Mouse (Mus musculus): ENCODE results near the gene Smyd5. TPM values are rescaled to one million over a fixed set of nuclear protein-coding genes. Genes with fewer than 3 reads are reported as not detected.

Gene Smyd5
- 56.3 and 56.4 TPM in 2 replicates for polyA plus RNA-seq (2014; fragmentation: Nextera tagmentation; extraction: Ambion mirVana)

DNA sequence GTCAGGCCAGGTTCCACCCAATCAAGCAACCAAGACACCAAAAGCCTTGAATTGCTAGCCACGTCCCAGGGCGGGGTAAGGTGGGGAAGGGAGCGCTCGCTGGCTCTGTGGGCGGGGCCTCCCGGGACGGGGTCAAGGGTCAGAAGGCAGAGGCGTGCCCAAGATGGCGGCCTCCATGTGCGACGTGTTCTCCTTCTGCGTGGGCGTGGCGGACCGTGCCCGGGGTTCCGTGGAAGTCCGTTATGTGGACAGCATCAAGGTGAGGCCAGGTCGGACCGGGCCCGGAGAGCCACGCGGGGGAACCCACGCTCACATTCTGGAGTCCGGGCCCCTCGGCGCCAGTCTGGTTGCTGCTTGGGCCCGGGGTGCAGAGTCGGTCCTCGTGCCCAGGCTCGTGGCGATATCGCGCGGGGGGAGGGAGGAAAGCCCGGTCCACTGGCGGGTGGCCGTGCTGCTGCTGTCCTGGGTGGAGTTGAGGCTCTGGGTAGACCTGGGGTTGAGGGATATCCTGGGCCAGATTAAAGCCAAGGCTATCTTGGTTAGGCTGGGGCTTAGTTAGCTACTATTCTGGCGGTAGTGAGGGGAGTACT lies at the start of gene Smyd5:
Gene Smyd5 (plus strand): TSS at position 148 of the 590 bp plus-strand sequence.
- H3K4me3 ChIP-seq (ENCODE audit: low read depth, low read length): peak within 1 kb of the TSS; percentile 92
- no peaks in the 10 kb centered on the region for H3K4me1 ChIP-seq (ENCODE audit: control insufficient read depth, insufficient read depth, low read length)
- no peaks in the 10 kb centered on the region for H3K9me3 ChIP-seq (replicated peaks; ENCODE audit: control insufficient read depth, low read length)
- H3K27ac ChIP-seq (replicated peaks; ENCODE audit: low read depth, low read length): no peak within 1 kb of the TSS
- ATAC-seq (replicated peaks; ENCODE audit: insufficient number of reproducible peaks, low FRiP score, low TSS enrichment, low read depth): peak; percentile 79
- peak; percentile 89 for DNase-seq (ENCODE audit: low spot score)
- no peaks in the 10 kb centered on the region for H3K27me3 ChIP-seq (ENCODE audit: control insufficient read depth, insufficient read depth, low read length)
- H3K36me3 ChIP-seq (replicated peaks; ENCODE audit: control insufficient read depth, insufficient read depth, low read depth, low read length): no peaks in the 10 kb centered on the region
- H3K9ac ChIP-seq (replicated peaks; ENCODE audit: low read length): peak within 1 kb of the TSS; percentile 89
- H3K4me2 ChIP-seq (ENCODE audit: low read depth, low read length): peak within 1 kb of the TSS; percentile 84
- 0% methylated on average over 39 of the region's 39 CpGs for WGBS

DNA sequence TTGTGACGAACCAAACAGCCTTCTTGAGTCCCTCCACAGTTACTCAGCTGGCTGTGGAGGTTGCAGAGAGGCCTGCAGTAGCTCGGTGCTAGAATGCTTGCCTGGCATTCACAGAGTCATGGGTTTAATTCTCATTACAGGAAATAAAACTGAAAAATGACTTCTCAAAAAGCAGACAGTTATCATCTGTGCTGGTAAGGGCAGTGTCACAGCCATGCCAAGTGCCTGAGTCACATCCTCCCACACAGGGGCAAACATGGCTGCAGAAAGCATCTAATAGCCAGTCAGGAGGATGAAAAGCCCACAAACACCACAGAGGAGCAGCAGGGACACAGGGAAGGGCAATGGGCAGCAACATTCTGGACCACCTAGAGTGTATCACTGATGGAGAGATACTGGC lies 49.0 kb upstream of the Smyd5 start:
- Histone ChIP-seq H3K36me3 (replicated peaks; ENCODE audit: control insufficient read depth, insufficient read depth, low read depth, low read length) (no peaks in the 10 kb centered on the region), H3K9me3 (replicated peaks; ENCODE audit: control insufficient read depth, low read length) (no peaks in the 10 kb centered on the region), H3K4me3 (ENCODE audit: low read depth, low read length) (no peak overlapping the region), H3K9ac (replicated peaks; ENCODE audit: low read length) (no peak overlapping the region), H3K4me2 (ENCODE audit: low read depth, low read length) (no peak overlapping the region), H3K27ac (replicated peaks; ENCODE audit: low read depth, low read length) (no peak overlapping the region), H3K27me3 (ENCODE audit: control insufficient read depth, insufficient read depth, low read length) (no peaks in the 10 kb centered on the region), H3K4me1 (ENCODE audit: control insufficient read depth, insufficient read depth, low read length) (no peaks in the 10 kb centered on the region)
- WGBS: 88% methylated on average over 2 of the region's 2 CpGs
- DNase-seq (ENCODE audit: low spot score) (no peak), ATAC-seq (replicated peaks; ENCODE audit: insufficient number of reproducible peaks, low FRiP score, low TSS enrichment, low read depth) (no peak)

DNA sequence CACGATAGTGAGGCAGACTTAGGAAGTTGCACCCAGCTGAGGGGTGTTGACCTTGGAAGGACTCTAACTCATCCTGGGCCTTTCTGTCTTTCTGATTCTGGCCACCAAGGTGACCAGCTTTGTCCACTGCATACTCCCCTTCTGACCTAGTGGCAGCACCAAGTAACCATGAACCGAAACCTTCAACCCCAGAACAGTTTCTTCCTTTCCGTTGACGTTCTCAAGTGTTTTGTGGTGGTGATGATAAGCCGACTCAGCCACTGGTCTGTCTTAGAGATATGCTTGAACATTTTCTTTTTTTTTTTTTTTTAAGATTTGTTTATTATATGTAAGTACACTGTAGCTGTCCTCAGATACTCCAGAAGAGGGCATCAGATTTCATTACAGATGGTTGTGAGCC lies 43.2 kb upstream of the Smyd5 start:
- Histone ChIP-seq H3K9ac (replicated peaks; ENCODE audit: low read length) (no peak overlapping the region), H3K4me1 (ENCODE audit: control insufficient read depth, insufficient read depth, low read length) (no peaks in the 10 kb centered on the region), H3K27ac (replicated peaks; ENCODE audit: low read depth, low read length) (no peak overlapping the region), H3K27me3 (ENCODE audit: control insufficient read depth, insufficient read depth, low read length) (no peaks in the 10 kb centered on the region), H3K4me3 (ENCODE audit: low read depth, low read length) (no peak overlapping the region), H3K36me3 (replicated peaks; ENCODE audit: control insufficient read depth, insufficient read depth, low read depth, low read length) (no peaks in the 10 kb centered on the region), H3K9me3 (replicated peaks; ENCODE audit: control insufficient read depth, low read length) (no peaks in the 10 kb centered on the region), H3K4me2 (ENCODE audit: low read depth, low read length) (no peak overlapping the region)
- DNase-seq (ENCODE audit: low spot score) (no peak), ATAC-seq (replicated peaks; ENCODE audit: insufficient number of reproducible peaks, low FRiP score, low TSS enrichment, low read depth) (no peak)
- WGBS: 84% methylated on average over 5 of the region's 5 CpGs

DNA sequence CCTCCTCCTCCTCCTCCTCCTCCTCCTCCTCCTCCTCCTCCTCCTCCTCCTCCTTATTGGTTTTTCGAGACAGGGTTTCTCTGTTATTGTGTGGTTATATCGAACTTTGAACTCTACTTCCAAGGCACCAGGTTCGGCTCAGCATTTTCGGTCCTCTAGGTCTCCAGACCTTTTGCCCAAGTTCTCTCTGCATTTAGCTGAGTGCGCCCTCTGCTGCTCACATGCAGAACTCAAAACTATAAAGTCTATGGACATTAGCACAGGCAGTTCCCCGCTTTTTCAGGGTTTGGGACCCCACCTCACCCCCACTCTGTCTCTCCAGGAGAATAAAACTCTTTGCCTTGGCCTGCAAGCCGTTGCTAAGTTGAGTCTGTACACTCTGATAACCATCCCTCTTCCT lies 40.0 kb upstream of the Smyd5 start:
- 36% methylated on average over 6 of the region's 7 CpGs for WGBS
- Histone ChIP-seq H3K27me3 (ENCODE audit: control insufficient read depth, insufficient read depth, low read length) (no peaks in the 10 kb centered on the region), H3K9me3 (replicated peaks; ENCODE audit: control insufficient read depth, low read length) (no peaks in the 10 kb centered on the region), H3K4me2 (ENCODE audit: low read depth, low read length) (no peak overlapping the region), H3K9ac (replicated peaks; ENCODE audit: low read length) (no peak overlapping the region), H3K27ac (replicated peaks; ENCODE audit: low read depth, low read length) (no peak overlapping the region), H3K36me3 (replicated peaks; ENCODE audit: control insufficient read depth, insufficient read depth, low read depth, low read length) (no peaks in the 10 kb centered on the region), H3K4me3 (ENCODE audit: low read depth, low read length) (no peak overlapping the region), H3K4me1 (ENCODE audit: control insufficient read depth, insufficient read depth, low read length) (no peaks in the 10 kb centered on the region)
- ATAC-seq (replicated peaks; ENCODE audit: insufficient number of reproducible peaks, low FRiP score, low TSS enrichment, low read depth) (no peak), DNase-seq (ENCODE audit: low spot score) (peak; percentile 72)

DNA sequence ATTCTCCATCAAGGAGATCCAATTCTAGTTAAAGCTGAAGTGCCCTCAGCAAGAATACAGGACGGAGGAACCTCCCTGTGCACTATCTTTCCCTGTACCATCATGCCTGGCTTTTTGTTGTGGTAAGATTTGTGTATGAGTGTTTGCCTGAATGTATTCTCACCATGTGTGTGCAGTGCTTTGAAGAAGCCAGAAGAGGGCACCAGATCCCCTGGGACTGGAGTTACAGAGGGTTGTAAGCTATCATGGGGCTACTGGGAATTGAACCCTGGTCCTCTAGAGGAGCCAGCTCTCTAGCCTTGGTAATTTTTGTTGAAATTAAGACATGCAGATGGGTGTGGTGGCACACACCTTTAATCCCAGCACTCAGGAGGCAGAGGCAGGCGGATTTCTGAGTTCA lies 36.4 kb upstream of the Smyd5 start:
- 88% methylated on average over 2 of the region's 2 CpGs for WGBS
- Histone ChIP-seq H3K27ac (replicated peaks; ENCODE audit: low read depth, low read length) (no peak overlapping the region), H3K36me3 (replicated peaks; ENCODE audit: control insufficient read depth, insufficient read depth, low read depth, low read length) (no peaks in the 10 kb centered on the region), H3K9me3 (replicated peaks; ENCODE audit: control insufficient read depth, low read length) (no peaks in the 10 kb centered on the region), H3K9ac (replicated peaks; ENCODE audit: low read length) (no peak overlapping the region), H3K4me1 (ENCODE audit: control insufficient read depth, insufficient read depth, low read length) (no peaks in the 10 kb centered on the region), H3K4me2 (ENCODE audit: low read depth, low read length) (no peak overlapping the region), H3K4me3 (ENCODE audit: low read depth, low read length) (no peak overlapping the region), H3K27me3 (ENCODE audit: control insufficient read depth, insufficient read depth, low read length) (no peaks in the 10 kb centered on the region)
- ATAC-seq (replicated peaks; ENCODE audit: insufficient number of reproducible peaks, low FRiP score, low TSS enrichment, low read depth): no peak
- DNase-seq (ENCODE audit: low spot score): no peak

DNA sequence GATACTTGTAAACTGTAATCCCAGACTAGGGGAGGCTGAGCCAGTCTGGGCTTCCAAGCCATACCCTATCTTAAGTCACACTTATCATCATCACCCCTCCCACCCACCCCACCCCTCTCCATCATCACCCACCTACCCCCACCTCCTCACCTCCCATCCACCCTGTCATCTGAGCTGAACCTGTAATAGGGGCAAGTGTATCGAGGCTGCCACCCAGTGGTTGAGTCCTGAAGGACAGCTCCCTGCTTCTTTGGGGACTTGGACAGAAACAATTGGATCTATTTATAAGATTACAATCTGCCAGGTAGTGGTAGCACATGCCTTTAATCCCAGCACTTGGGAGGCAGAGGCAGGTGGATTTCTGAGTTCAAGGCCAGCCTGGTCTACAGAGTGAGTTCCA lies 34.6 kb upstream of the Smyd5 start:
- Histone ChIP-seq H3K36me3 (replicated peaks; ENCODE audit: control insufficient read depth, insufficient read depth, low read depth, low read length) (no peaks in the 10 kb centered on the region), H3K9ac (replicated peaks; ENCODE audit: low read length) (no peak overlapping the region), H3K27me3 (ENCODE audit: control insufficient read depth, insufficient read depth, low read length) (no peaks in the 10 kb centered on the region), H3K4me1 (ENCODE audit: control insufficient read depth, insufficient read depth, low read length) (no peaks in the 10 kb centered on the region), H3K4me2 (ENCODE audit: low read depth, low read length) (no peak overlapping the region), H3K27ac (replicated peaks; ENCODE audit: low read depth, low read length) (no peak overlapping the region), H3K9me3 (replicated peaks; ENCODE audit: control insufficient read depth, low read length) (no peaks in the 10 kb centered on the region), H3K4me3 (ENCODE audit: low read depth, low read length) (no peak overlapping the region)
- 33% methylated on average over 1 of the region's 1 CpGs for WGBS
- DNase-seq (ENCODE audit: low spot score) (peak; percentile 42), ATAC-seq (replicated peaks; ENCODE audit: insufficient number of reproducible peaks, low FRiP score, low TSS enrichment, low read depth) (no peak)

DNA sequence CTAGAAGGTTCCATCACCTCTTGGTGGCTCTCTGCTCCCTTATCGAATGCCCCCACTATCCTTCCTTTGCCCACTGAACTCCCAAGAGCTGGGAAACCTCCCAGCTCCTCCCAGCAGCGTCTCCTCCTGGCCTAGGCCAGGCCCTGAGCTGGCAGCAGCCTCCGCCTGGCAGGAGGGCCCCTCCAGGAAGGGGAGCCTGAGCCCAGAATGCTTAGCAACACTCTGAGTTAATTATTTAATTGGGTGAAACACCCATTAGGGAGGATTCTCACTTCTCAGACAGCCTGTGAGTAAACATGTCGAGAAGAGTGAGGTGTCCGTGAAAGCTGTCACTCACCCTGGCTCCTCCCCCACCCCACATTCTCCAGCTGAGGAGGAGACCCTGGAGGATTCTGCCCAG lies 32.1 kb upstream of the Smyd5 start:
- no peaks in the 10 kb centered on the region for H3K9me3 ChIP-seq (replicated peaks; ENCODE audit: control insufficient read depth, low read length)
- H3K36me3 ChIP-seq (replicated peaks; ENCODE audit: control insufficient read depth, insufficient read depth, low read depth, low read length): no peaks in the 10 kb centered on the region
- H3K27ac ChIP-seq (replicated peaks; ENCODE audit: low read depth, low read length): no peak overlapping the region
- H3K4me3 ChIP-seq (ENCODE audit: low read depth, low read length): no peak overlapping the region
- no peak overlapping the region for H3K9ac ChIP-seq (replicated peaks; ENCODE audit: low read length)
- H3K27me3 ChIP-seq (ENCODE audit: control insufficient read depth, insufficient read depth, low read length): no peaks in the 10 kb centered on the region
- no peak for DNase-seq (ENCODE audit: low spot score)
- H3K4me1 ChIP-seq (ENCODE audit: control insufficient read depth, insufficient read depth, low read length): no peaks in the 10 kb centered on the region
- WGBS: 26% methylated on average over 5 of the region's 5 CpGs
- no peak overlapping the region for H3K4me2 ChIP-seq (ENCODE audit: low read depth, low read length)
- ATAC-seq (replicated peaks; ENCODE audit: insufficient number of reproducible peaks, low FRiP score, low TSS enrichment, low read depth): no peak

DNA sequence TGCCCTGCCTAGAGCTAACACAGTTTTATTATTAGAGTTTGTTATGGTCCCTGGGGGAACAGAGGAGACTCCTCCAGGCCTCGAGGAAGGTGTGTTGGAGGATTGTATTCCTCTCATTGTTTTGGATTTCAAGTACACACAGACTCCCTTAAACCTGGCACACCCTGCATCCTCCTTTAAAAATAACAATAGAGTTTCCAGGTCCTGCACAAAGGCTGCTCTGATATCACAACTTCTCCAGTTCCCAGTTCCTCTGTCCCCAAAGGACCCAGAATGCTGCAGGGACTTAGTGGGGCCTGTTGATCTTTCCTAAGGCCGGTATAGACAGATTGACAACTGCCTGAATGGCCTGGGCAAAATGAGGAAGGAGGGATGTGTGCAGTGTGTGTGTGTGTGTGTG lies 29.2 kb upstream of the Smyd5 start:
- no peak for DNase-seq (ENCODE audit: low spot score)
- H3K27ac ChIP-seq (replicated peaks; ENCODE audit: low read depth, low read length): no peak overlapping the region

More for the DNA sequence above, 29.2 kb upstream of the Smyd5 start:
- Histone ChIP-seq H3K4me3 (ENCODE audit: low read depth, low read length) (no peak overlapping the region), H3K4me1 (ENCODE audit: control insufficient read depth, insufficient read depth, low read length) (no peaks in the 10 kb centered on the region), H3K9me3 (replicated peaks; ENCODE audit: control insufficient read depth, low read length) (no peaks in the 10 kb centered on the region), H3K27me3 (ENCODE audit: control insufficient read depth, insufficient read depth, low read length) (peaks cover 4% of the 10 kb centered on the region), H3K4me2 (ENCODE audit: low read depth, low read length) (no peak overlapping the region), H3K9ac (replicated peaks; ENCODE audit: low read length) (no peak overlapping the region), H3K36me3 (replicated peaks; ENCODE audit: control insufficient read depth, insufficient read depth, low read depth, low read length) (no peaks in the 10 kb centered on the region)
- ATAC-seq (replicated peaks; ENCODE audit: insufficient number of reproducible peaks, low FRiP score, low TSS enrichment, low read depth): no peak
- WGBS: 47% methylated on average over 2 of the region's 2 CpGs
